Mouse (Mus musculus): ENCODE results near the gene Plekha6. TPM values are rescaled to one million over a fixed set of nuclear protein-coding genes. Genes with fewer than 3 reads are reported as not detected.
"Not testable (repeated sequence)": the region's sequence is repeated elsewhere in the genome, so short reads cannot be mapped to it uniquely, and the experiment has no call there.

Gene Plekha6
- polyA plus RNA-seq, 1 experiment from 2014 or later = 3.2 TPM

- H3K4me2 ChIP-seq (replicated peaks; ENCODE audit: low read depth, low read length) = no peak overlapping the region
- H3K27ac ChIP-seq (ENCODE audit: low read length) = no peak overlapping the region
- no peak for ATAC-seq
- no peaks in the 10 kb centered on the region for H3K27me3 ChIP-seq (replicated peaks; ENCODE audit: insufficient read depth, low read length)
- H3K4me3 ChIP-seq (ENCODE audit: low read depth, low read length) = no peak overlapping the region
- no peak overlapping the region for H3K9ac ChIP-seq (replicated peaks; ENCODE audit: low read depth)
- DNase-seq (ENCODE audit: low spot score) = no peak
- peaks cover 17% of the 10 kb centered on the region; the same call in 1 of the 2 replicates for H3K4me1 ChIP-seq (ENCODE audit: insufficient read depth, low read depth, low read length)
- TF ChIP-seq CTCF (IDR thresholded peaks at IDR 0.05) = no peak
- TF ChIP-seq EP300 (IDR thresholded peaks at IDR 0.05) = no peak
- WGBS = 59% methylated on average over 3 of the region's 3 CpGs
- no peaks in the 10 kb centered on the region for H3K9me3 ChIP-seq (ENCODE audit: low read length)
- no peaks in the 10 kb centered on the region for H3K36me3 ChIP-seq (ENCODE audit: insufficient read depth, low read length)
These were observed 167.1 kb downstream of the Plekha6 start for GRCm38 (mm10) chr1:133331142-133331541.

- Histone ChIP-seq H3K4me3 (ENCODE audit: low read depth, low read length) (no peak overlapping the region), H3K4me2 (replicated peaks; ENCODE audit: low read depth, low read length) (no peak overlapping the region), H3K9me3 (ENCODE audit: low read length) (no peaks in the 10 kb centered on the region), H3K9ac (replicated peaks; ENCODE audit: low read depth) (no peak overlapping the region), H3K36me3 (ENCODE audit: insufficient read depth, low read length) (no peaks in the 10 kb centered on the region), H3K27me3 (replicated peaks; ENCODE audit: insufficient read depth, low read length) (no peaks in the 10 kb centered on the region), H3K4me1 (ENCODE audit: insufficient read depth, low read depth, low read length) (peaks cover 17% of the 10 kb centered on the region; the same call in 1 of the 2 replicates), H3K27ac (ENCODE audit: low read length) (no peak overlapping the region)
- ATAC-seq (no peak), DNase-seq (ENCODE audit: low spot score) (no peak)
- WGBS = 85% methylated on average over 11 of the region's 11 CpGs
- TF ChIP-seq CTCF (IDR thresholded peaks at IDR 0.05) (no peak), EP300 (IDR thresholded peaks at IDR 0.05) (no peak)
These were observed 168.8 kb downstream of the Plekha6 start for GRCm38 (mm10) chr1:133332656-133333430.

- Histone ChIP-seq H3K4me2 (replicated peaks; ENCODE audit: low read depth, low read length) (no peak overlapping the region), H3K9ac (replicated peaks; ENCODE audit: low read depth) (no peak overlapping the region), H3K27ac (ENCODE audit: low read length) (no peak overlapping the region), H3K4me3 (ENCODE audit: low read depth, low read length) (no peak overlapping the region), H3K9me3 (ENCODE audit: low read length) (no peaks in the 10 kb centered on the region), H3K27me3 (replicated peaks; ENCODE audit: insufficient read depth, low read length) (no peaks in the 10 kb centered on the region), H3K36me3 (ENCODE audit: insufficient read depth, low read length) (no peaks in the 10 kb centered on the region), H3K4me1 (ENCODE audit: insufficient read depth, low read depth, low read length) (peaks cover 9% of the 10 kb centered on the region; the same call in 1 of the 2 replicates)
- ATAC-seq (no peak), DNase-seq (ENCODE audit: low spot score) (no peak)
- no peak for TF ChIP-seq CTCF (IDR thresholded peaks at IDR 0.05)
- no peak for TF ChIP-seq EP300 (IDR thresholded peaks at IDR 0.05)
- WGBS = 73% methylated on average over 6 of the region's 6 CpGs
These were observed 169.9 kb downstream of the Plekha6 start for GRCm38 (mm10) chr1:133333937-133334336.

- H3K36me3 ChIP-seq (ENCODE audit: insufficient read depth, low read length); DNase-seq (ENCODE audit: low spot score); H3K27me3 ChIP-seq (replicated peaks; ENCODE audit: insufficient read depth, low read length); H3K9me3 ChIP-seq (ENCODE audit: low read length); H3K27ac ChIP-seq (ENCODE audit: low read length); H3K9ac ChIP-seq (replicated peaks; ENCODE audit: low read depth); H3K4me2 ChIP-seq (replicated peaks; ENCODE audit: low read depth, low read length); H3K4me3 ChIP-seq (ENCODE audit: low read depth, low read length); H3K4me1 ChIP-seq (ENCODE audit: insufficient read depth, low read depth, low read length); ATAC-seq: not testable (repeated sequence)
- 50% methylated on average over 1 of the region's 1 CpGs for WGBS
These were observed 176.4 kb downstream of the Plekha6 start for GRCm38 (mm10) chr1:133340403-133340802.

- no peak overlapping the region for H3K27ac ChIP-seq (ENCODE audit: low read length)
- H3K9ac ChIP-seq (replicated peaks; ENCODE audit: low read depth) = no peak overlapping the region
- H3K36me3 ChIP-seq (ENCODE audit: insufficient read depth, low read length) = no peaks in the 10 kb centered on the region
- no peaks in the 10 kb centered on the region for H3K27me3 ChIP-seq (replicated peaks; ENCODE audit: insufficient read depth, low read length)
- WGBS = 85% methylated on average over 2 of the region's 2 CpGs
- H3K4me2 ChIP-seq (replicated peaks; ENCODE audit: low read depth, low read length) = no peak overlapping the region
- no peaks in the 10 kb centered on the region for H3K9me3 ChIP-seq (ENCODE audit: low read length)
- no peak overlapping the region for H3K4me3 ChIP-seq (ENCODE audit: low read depth, low read length)
- H3K4me1 ChIP-seq (ENCODE audit: insufficient read depth, low read depth, low read length) = no peaks in the 10 kb centered on the region
- TF ChIP-seq CTCF (IDR thresholded peaks at IDR 0.05) (no peak), EP300 (IDR thresholded peaks at IDR 0.05) (no peak)
- DNase-seq (ENCODE audit: low spot score) (no peak), ATAC-seq (no peak)
These were observed 180.3 kb downstream of the Plekha6 start for GRCm38 (mm10) chr1:133344357-133344756.

GRCm38 (mm10) chr1:133346531-133346930 is 182.5 kb downstream of the Plekha6 start:
- Histone ChIP-seq H3K4me1 (ENCODE audit: insufficient read depth, low read depth, low read length) (no peaks in the 10 kb centered on the region), H3K4me2 (replicated peaks; ENCODE audit: low read depth, low read length) (no peak overlapping the region), H3K4me3 (ENCODE audit: low read depth, low read length) (no peak overlapping the region), H3K9me3 (ENCODE audit: low read length) (no peaks in the 10 kb centered on the region), H3K9ac (replicated peaks; ENCODE audit: low read depth) (no peak overlapping the region), H3K36me3 (ENCODE audit: insufficient read depth, low read length) (no peaks in the 10 kb centered on the region), H3K27ac (ENCODE audit: low read length) (no peak overlapping the region), H3K27me3 (replicated peaks; ENCODE audit: insufficient read depth, low read length) (no peaks in the 10 kb centered on the region)
- WGBS = 66% methylated on average over 9 of the region's 9 CpGs
- DNase-seq (ENCODE audit: low spot score) = no peak
- TF ChIP-seq EP300 (IDR thresholded peaks at IDR 0.05) (no peak), CTCF (IDR thresholded peaks at IDR 0.05) (no peak)
- ATAC-seq = no peak

Measured in lung, postnatal 0 days (tissue).